Mouse (Mus musculus): ENCODE data around the gene Papss2.

DNA sequence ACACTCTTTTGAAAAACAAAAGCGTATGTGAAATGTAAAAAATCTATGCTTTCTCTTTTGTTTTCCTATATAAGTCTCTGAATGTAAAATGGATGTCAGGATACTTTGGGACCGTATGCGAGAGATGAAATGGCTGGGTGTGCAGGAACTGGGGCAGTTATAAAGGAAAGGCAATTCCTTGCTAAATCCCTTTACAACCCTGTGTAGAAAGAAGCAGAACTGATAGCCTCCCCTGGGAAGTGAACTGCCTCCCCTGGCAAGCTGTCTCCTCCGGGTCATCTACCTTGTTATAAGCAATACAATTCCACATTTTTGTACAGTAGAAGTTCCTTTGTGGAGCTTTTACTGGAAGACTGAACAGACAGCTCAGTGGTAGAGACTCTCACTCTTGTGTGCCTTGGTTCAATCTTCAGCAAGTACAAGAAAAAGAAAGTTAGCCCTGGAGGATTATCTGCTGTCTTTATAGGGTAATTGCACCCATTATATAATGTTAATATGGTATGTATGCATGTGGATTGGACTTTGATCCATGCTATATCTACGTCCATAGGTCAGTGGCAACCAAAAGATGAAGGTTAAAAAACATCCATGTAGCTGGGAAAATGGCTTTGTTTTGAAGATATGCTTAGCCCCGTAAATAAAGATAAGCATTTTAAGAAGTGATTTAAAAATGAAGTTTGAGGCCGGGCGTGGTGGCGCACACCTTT, 15.9 kb downstream of the Papss2 start:
- no peak for TF ChIP-seq CTCF (IDR thresholded peaks at IDR 0.05; ENCODE audit: control insufficient read depth, insufficient read depth, low read length)
- TF ChIP-seq POLR2A (IDR thresholded peaks at IDR 0.05; ENCODE audit: borderline replicate concordance, control insufficient read depth, low read depth, low read length), result no peak

Data from bone marrow, adult 2 months (tissue).